In genomic region chr5:24344477-24345051, GRCm38 (mm10) we compare ENCODE assay signal across 8 mouse cellular contexts. TPM values are rescaled to one million over a fixed set of nuclear protein-coding genes. Genes with fewer than 3 reads are reported as not detected.
DNase-seq lines count a peak whose midpoint lies in the region; ATAC-seq and TF ChIP-seq lines count a peak whose summit lies in the region.

No protein-coding gene starts in this region.

- DNase-seq in layer of hippocampus, adult 2 months (ENCODE audit: low spot score in 2 of 2): no peak
- DNase-seq in layer of hippocampus, postnatal 14 days (ENCODE audit: low spot score in 2 of 2): no peak
- peak; percentile 71 for DNase-seq in kidney, postnatal 14 days
- peak; percentile 53 for DNase-seq in midbrain, postnatal 0 days (ENCODE audit: low spot score)
- no peak for DNase-seq in ovary, adult 18-20 months (ENCODE audit: low spot score)
- DNase-seq in yolk sac, embryonic 10.5 days (ENCODE audit: low spot score): no peak
- no peak for DNase-seq in embryo, embryonic 9.5 days (ENCODE audit: extremely low spot score)

- 6% methylated on average over 12 of the region's 12 CpGs for WGBS in forebrain, embryonic 15.5 days
- 6% methylated on average over 12 of the region's 12 CpGs for WGBS in midbrain, postnatal 0 days

- 0 out of 2 replicates have a peak overlapping the region, but pooled peaks have one; percentile 28 for H3K27ac ChIP-seq in layer of hippocampus, adult 2 months
- peak overlapping the region; percentile 87 for H3K27ac ChIP-seq in forebrain, embryonic 15.5 days (replicated peaks)
- H3K27ac ChIP-seq in midbrain, postnatal 0 days (ENCODE audit: low read depth, low read length): peak overlapping the region; percentile 73

- peak overlapping the region; percentile 8 for H3K9ac ChIP-seq in forebrain, embryonic 15.5 days (replicated peaks)
- peak overlapping the region; percentile 48 for H3K9ac ChIP-seq in midbrain, postnatal 0 days (replicated peaks; ENCODE audit: low read length, poor library complexity, severe bottlenecking)

- peak overlapping the region; percentile 20 for H3K4me2 ChIP-seq in forebrain, embryonic 15.5 days (replicated peaks)
- peak overlapping the region; percentile 5 for H3K4me2 ChIP-seq in midbrain, postnatal 0 days (ENCODE audit: low read depth, low read length, poor library complexity, severe bottlenecking)

- no peaks in the 10 kb centered on the region for H3K36me3 ChIP-seq in forebrain, embryonic 15.5 days
- peaks cover 8% of the 10 kb centered on the region; the same call in 1 of the 2 replicates for H3K36me3 ChIP-seq in midbrain, postnatal 0 days (ENCODE audit: insufficient read depth, low read length)

- peaks cover 6% of the 10 kb centered on the region; the same call in 1 of the 2 replicates for H3K27me3 ChIP-seq in forebrain, embryonic 15.5 days
- H3K27me3 ChIP-seq in midbrain, postnatal 0 days (ENCODE audit: insufficient read depth, low read length): no peaks in the 10 kb centered on the region

- no peak overlapping the region for H3K4me3 ChIP-seq in layer of hippocampus, adult 2 months
- no peak overlapping the region for H3K4me3 ChIP-seq in forebrain, embryonic 15.5 days
- no peak overlapping the region for H3K4me3 ChIP-seq in midbrain, postnatal 0 days (ENCODE audit: low read depth, low read length)

- peaks cover 57% of the 10 kb centered on the region for H3K4me1 ChIP-seq in forebrain, embryonic 15.5 days
- H3K4me1 ChIP-seq in midbrain, postnatal 0 days (ENCODE audit: insufficient read depth, low read length): peaks cover 25% of the 10 kb centered on the region

- H3K9me3 ChIP-seq in forebrain, embryonic 15.5 days: no peaks in the 10 kb centered on the region
- H3K9me3 ChIP-seq in midbrain, postnatal 0 days (ENCODE audit: low read length): no peaks in the 10 kb centered on the region

- TF ChIP-seq CTCF in layer of hippocampus, adult 2 months (conservative IDR thresholded peaks at IDR 0.05): no peak
- no peak for TF ChIP-seq CTCF in midbrain, postnatal 0 days (IDR thresholded peaks at IDR 0.05)

- ATAC-seq in forebrain, embryonic 15.5 days (replicated peaks): peak; percentile 44
- peak; percentile 29 for ATAC-seq in midbrain, postnatal 0 days (ENCODE audit: low FRiP score)

RNA-seq across cellular contexts. Expression of gene Kcnh2, which starts 6.8 kb away (rescaled TPM):
- 10 to 100 TPM; 21.7 to 23.6 TPM for total RNA-seq in layer of hippocampus, adult 2 months (2021)
- total RNA-seq in layer of hippocampus, postnatal 14 days (2021): 10 to 100 TPM; 17.9 to 19.2 TPM
- polyA plus RNA-seq in forebrain, embryonic 15.5 days (2015; fragmentation: Nextera tagmentation; extraction: Ambion mirVana): 5.2 and 6.4 TPM in 2 replicates
- 46.9 and 60.2 TPM in 2 replicates for total RNA-seq in midbrain, postnatal 0 days (2014; rRNA removed)
- 10.1 and 11.1 TPM in 2 replicates for polyA plus RNA-seq in midbrain, postnatal 0 days (2015; fragmentation: Nextera tagmentation; extraction: Ambion mirVana)

RNA-seq across cellular contexts. Expression of gene Nos3, which starts 20.0 kb away (rescaled TPM):
- total RNA-seq in layer of hippocampus, adult 2 months (2021): 1 to 10 TPM; 6.6 to 7.8 TPM
- total RNA-seq in layer of hippocampus, postnatal 14 days (2021): 1 to 10 TPM; 9.4 to 10.0 TPM
- 7.4 TPM in 2 replicates for polyA plus RNA-seq in forebrain, embryonic 15.5 days (2015; fragmentation: Nextera tagmentation; extraction: Ambion mirVana)
- 11.0 and 14.2 TPM in 2 replicates for total RNA-seq in midbrain, postnatal 0 days (2014; rRNA removed)
- 7.0 and 7.5 TPM in 2 replicates for polyA plus RNA-seq in midbrain, postnatal 0 days (2015; fragmentation: Nextera tagmentation; extraction: Ambion mirVana)

RNA-seq across cellular contexts. Expression of gene Atg9b, which starts 47.4 kb away (rescaled TPM):
- 1 to 10 TPM; 3.0 to 3.2 TPM for total RNA-seq in layer of hippocampus, adult 2 months (2021)
- total RNA-seq in layer of hippocampus, postnatal 14 days (2021): 1 to 10 TPM; 2.8 to 3.4 TPM
- polyA plus RNA-seq in forebrain, embryonic 15.5 days (2015; fragmentation: Nextera tagmentation; extraction: Ambion mirVana): 0.64 and 0.93 TPM in 2 replicates
- 6.7 and 7.4 TPM in 2 replicates for total RNA-seq in midbrain, postnatal 0 days (2014; rRNA removed)
- polyA plus RNA-seq in midbrain, postnatal 0 days (2015; fragmentation: Nextera tagmentation; extraction: Ambion mirVana): 5.3 and 7.2 TPM in 2 replicates

RNA-seq across cellular contexts. Expression of gene Abcb8, which starts 48.9 kb away (rescaled TPM):
- 10 to 100 TPM; 50.8 to 57.0 TPM for total RNA-seq in layer of hippocampus, adult 2 months (2021)
- total RNA-seq in layer of hippocampus, postnatal 14 days (2021): 10 to 100 TPM; 43.0 to 54.1 TPM
- polyA plus RNA-seq in forebrain, embryonic 15.5 days (2015; fragmentation: Nextera tagmentation; extraction: Ambion mirVana): 47.9 and 48.7 TPM in 2 replicates
- 65.8 and 71.7 TPM in 2 replicates for total RNA-seq in midbrain, postnatal 0 days (2014; rRNA removed)
- polyA plus RNA-seq in midbrain, postnatal 0 days (2015; fragmentation: Nextera tagmentation; extraction: Ambion mirVana): 42.4 and 51.6 TPM in 2 replicates

Comparison
In these comparisons a context has a peak if more than half of its experiments do, and no peak if none do; other contexts are left out.
1. DNase-seq: peak in kidney, postnatal 14 days (single experiment) and midbrain, postnatal 0 days (single experiment); none in layer of hippocampus, adult 2 months (0 of 2), layer of hippocampus, postnatal 14 days (0 of 2), ovary, adult 18-20 months (single experiment), yolk sac, embryonic 10.5 days (single experiment) and embryo, embryonic 9.5 days (single experiment).
2. H3K27ac ChIP-seq: peak in every context shown above with its lines; median percentile 87 in forebrain, embryonic 15.5 days; 73 in midbrain, postnatal 0 days; 28 in layer of hippocampus, adult 2 months.